Mouse (Mus musculus) stomach, embryonic 15.5 days (tissue): ENCODE measurements around the gene 2310022A10Rik. TPM values are rescaled to one million over a fixed set of nuclear protein-coding genes. Genes with fewer than 3 reads are reported as not detected.

Source experiments
- ATAC-seq: fragments of 200-750 bp; cut with Nextera tagmentation; 2 replicates; pipeline ENCODE4 v1.8.0; 2017; ENCODE audit warnings: low read depth, moderate number of reproducible peaks, moderate TSS enrichment; ENCODE audit not compliant: insufficient read depth, low FRiP score
- H3K27ac ChIP-seq: fragments of 300-500 bp; sonication (generic); 2 replicates; pipeline ENCODE4 v1.5.1; 2015; ENCODE audit warnings: mild to moderate bottlenecking, inconsistent platforms
- H3K27me3 ChIP-seq: fragments of 300-500 bp; sonication (generic); replicated peaks from 2 replicates; pipeline ENCODE4 v1.6.1; 2015; ENCODE audit warnings: inconsistent platforms
- H3K36me3 ChIP-seq: fragments of 300-500 bp; sonication (generic); 2 replicates; pipeline ENCODE4 v1.6.1; 2015; ENCODE audit warnings: inconsistent platforms
- H3K4me1 ChIP-seq: fragments of 300-500 bp; sonication (generic); 2 replicates; pipeline ENCODE4 v1.6.1; 2015; ENCODE audit warnings: inconsistent platforms
- H3K4me2 ChIP-seq: fragments of 300-500 bp; sonication (generic); 2 replicates; pipeline ENCODE4 v1.6.1; 2015; ENCODE audit warnings: mild to moderate bottlenecking, inconsistent platforms
- H3K4me3 ChIP-seq: fragments of 300-500 bp; sonication (generic); replicated peaks from 2 replicates; pipeline ENCODE4 v1.5.1; 2015; ENCODE audit warnings: inconsistent platforms
- H3K9ac ChIP-seq: fragments of 300-500 bp; sonication (generic); 2 replicates; pipeline ENCODE4 v1.6.1; 2015; ENCODE audit warnings: inconsistent platforms
- H3K9me3 ChIP-seq: fragments of 300-500 bp; sonication (generic); 2 replicates; pipeline ENCODE4 v1.6.1; 2016; ENCODE audit warnings: inconsistent platforms
- WGBS: fragments of 180-500 bp; shearing (Covaris S2); methylation state at CpG from one replicate; pipeline ENCODE4 v1.1.7; 2015; 5-methylcytosine and 5-hydroxymethylcytosine counted together
- polyA plus RNA-seq: library from polyadenylated mRNA; unstranded; fragments of >200 nt; fragmentation: Nextera tagmentation; extraction: Ambion mirVana; gene quantifications from 2 replicates; pipeline ENCODE4 v1.2.1, GENCODE M21; 2015

2310022A10Rik gene
- polyA plus RNA-seq, result 21.0 and 23.4 TPM in 2 replicates

GRCm38 (mm10) chr7:27552931-27553513 is at the start of gene 2310022A10Rik, which contains the start of gene Pld3:
2310022A10Rik (plus strand) TSS chr7:27553233.
Pld3 (minus strand) TSS chr7:27553218.
- WGBS, result under 1% methylated on average over 41 of the region's 41 CpGs
- peak; percentile 100 for ATAC-seq
- peaks cover 11% of the 10 kb centered on the region for H3K4me1 ChIP-seq
- H3K27me3 ChIP-seq, result no peaks in the 10 kb centered on the region
- no peaks in the 10 kb centered on the region for H3K9me3 ChIP-seq
- peak within 1 kb of the TSS; percentile 72 for H3K4me3 ChIP-seq
- peaks cover 4% of the 10 kb centered on the region; the same call in 1 of the 2 replicates for H3K36me3 ChIP-seq
- peak within 1 kb of the TSS; percentile 44 for H3K27ac ChIP-seq
- peak within 1 kb of the TSS; percentile 67 for H3K9ac ChIP-seq
- peak within 1 kb of the TSS; percentile 63 for H3K4me2 ChIP-seq

DNA sequence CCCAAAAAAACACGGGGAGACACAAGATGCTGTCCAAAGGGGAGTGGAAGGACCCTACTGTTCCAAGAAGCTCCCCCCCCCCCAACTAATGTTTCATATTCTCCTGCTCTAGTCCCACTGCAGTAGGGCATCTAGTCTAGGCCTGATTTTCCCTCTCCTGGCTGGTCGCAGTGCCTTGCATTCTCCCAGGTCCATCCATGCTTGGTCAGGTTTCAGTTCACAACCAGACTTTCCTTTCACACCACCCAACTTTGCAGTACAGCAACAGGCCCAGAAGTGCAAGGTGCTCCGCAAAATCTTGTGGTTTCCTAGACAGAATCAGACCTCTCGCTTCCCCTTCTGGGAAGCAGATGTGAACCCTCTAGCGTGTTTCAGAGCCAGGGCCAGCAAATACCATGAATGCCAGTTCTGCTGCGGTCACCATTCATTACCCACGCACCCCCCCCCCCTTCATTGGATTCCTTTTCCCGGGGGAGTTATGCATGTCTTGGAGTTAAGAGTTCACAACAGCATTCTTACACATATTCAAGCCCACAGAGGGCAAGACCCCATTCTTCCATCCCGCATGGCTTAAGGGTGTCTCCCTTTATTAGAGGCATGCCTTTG is 46.2 kb upstream of the 2310022A10Rik start:
- Histone ChIP-seq H3K4me2 (peak overlapping the region; percentile 68), H3K4me1 (peaks cover 13% of the 10 kb centered on the region), H3K4me3 (peak overlapping the region; percentile 58), H3K27ac (peak overlapping the region; percentile 100), H3K9ac (no peak overlapping the region), H3K36me3 (no peaks in the 10 kb centered on the region), H3K9me3 (no peaks in the 10 kb centered on the region), H3K27me3 (no peaks in the 10 kb centered on the region)
- no peak for ATAC-seq
- WGBS, result 33% methylated on average over 9 of the region's 9 CpGs

DNA sequence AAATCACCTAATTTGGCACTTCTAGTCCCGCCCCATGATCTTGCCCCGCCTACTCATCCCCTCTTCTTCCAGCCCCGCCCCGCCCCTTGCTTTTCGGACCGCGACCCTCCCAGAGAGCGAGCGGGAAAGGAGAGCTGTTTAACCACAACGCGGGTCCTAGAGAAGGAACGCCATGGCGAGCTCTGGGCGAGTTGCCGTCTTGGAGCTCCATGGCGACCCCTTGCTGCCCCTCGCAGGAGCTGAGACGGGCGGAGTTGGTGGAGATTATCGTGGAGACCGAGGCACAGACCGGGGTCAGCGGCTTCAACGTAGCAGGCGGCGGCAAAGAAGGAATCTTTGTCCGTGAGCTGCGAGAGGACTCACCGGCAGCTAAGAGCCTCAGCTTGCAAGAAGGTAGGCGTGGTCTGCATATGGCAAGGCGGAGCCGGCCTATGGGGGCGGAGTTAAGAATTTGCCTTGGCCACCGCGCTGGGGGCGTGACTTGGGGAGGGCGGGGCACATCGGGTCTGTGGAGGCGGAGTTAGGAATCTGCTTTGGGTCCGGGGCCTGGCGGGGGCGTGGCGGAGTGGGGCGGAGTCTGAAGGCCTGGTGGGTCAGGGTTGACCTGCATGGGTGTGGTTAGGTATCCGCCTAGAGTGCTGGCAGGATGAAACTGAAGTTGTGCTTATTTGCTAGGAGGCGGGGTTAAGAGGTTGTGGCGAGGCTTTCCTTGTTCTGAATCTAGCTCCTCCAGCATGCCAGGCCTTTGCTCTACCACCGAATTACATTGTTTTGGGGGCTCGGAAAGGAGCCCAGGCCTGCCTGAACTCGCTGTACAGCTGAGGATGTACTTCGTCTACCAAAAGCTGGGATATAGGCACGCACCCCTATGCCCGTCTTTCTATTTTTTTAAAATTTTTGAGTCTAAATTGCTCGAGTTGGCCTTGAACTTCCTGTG is 45.1 kb upstream of the 2310022A10Rik start:
- under 1% methylated on average over 51 of the region's 54 CpGs for WGBS
- Histone ChIP-seq H3K4me3 (peak overlapping the region; percentile 58), H3K27me3 (no peaks in the 10 kb centered on the region), H3K9me3 (no peaks in the 10 kb centered on the region), H3K27ac (peak overlapping the region; percentile 100), H3K9ac (peak overlapping the region; percentile 72), H3K36me3 (no peaks in the 10 kb centered on the region), H3K4me1 (peaks cover 13% of the 10 kb centered on the region), H3K4me2 (peak overlapping the region; percentile 68)
- ATAC-seq, result peak; percentile 95

- peak; percentile 57 for ATAC-seq
- WGBS, result 18% methylated on average over 6 of the region's 6 CpGs
- Histone ChIP-seq H3K9me3 (no peaks in the 10 kb centered on the region), H3K4me3 (peak overlapping the region; percentile 58), H3K9ac (no peak overlapping the region), H3K4me2 (peak overlapping the region; percentile 68), H3K4me1 (peaks cover 13% of the 10 kb centered on the region), H3K27me3 (no peaks in the 10 kb centered on the region), H3K36me3 (no peaks in the 10 kb centered on the region), H3K27ac (peak overlapping the region; percentile 100)
Measured at GRCm38 (mm10) chr7:27508648-27509005, 44.4 kb upstream of the 2310022A10Rik start.

DNA sequence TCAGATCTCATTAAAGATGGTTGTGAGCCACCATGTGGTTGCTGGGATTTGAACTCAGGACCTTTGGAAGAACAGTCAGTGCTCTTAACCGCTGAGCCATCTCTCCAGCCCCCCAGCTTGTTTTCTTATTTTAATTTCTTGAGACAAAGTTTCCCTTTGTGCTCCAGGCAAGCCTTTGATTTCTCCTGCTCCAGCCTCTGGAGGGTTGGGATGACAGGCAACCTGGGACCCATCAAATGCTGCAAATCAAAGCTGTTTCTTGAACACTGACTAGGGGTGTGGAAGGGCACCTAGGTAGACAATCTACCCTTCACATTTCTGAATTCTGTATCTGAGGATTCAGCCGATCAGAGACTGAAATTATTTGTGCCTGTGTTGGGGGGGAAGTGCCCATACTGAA is 42.2 kb upstream of the 2310022A10Rik start:
- WGBS, result 89% methylated on average over 2 of the region's 2 CpGs

GRCm38 (mm10) chr7:27514961-27515360 is 38.1 kb upstream of the 2310022A10Rik start:
- no peak for ATAC-seq
- no peak overlapping the region for H3K27ac ChIP-seq

More for the DNA sequence above, 42.2 kb upstream of the 2310022A10Rik start:
- Histone ChIP-seq H3K4me1 (peaks cover 13% of the 10 kb centered on the region), H3K27ac (no peak overlapping the region), H3K9me3 (no peaks in the 10 kb centered on the region), H3K36me3 (no peaks in the 10 kb centered on the region), H3K9ac (no peak overlapping the region), H3K27me3 (no peaks in the 10 kb centered on the region), H3K4me3 (no peak overlapping the region), H3K4me2 (no peak overlapping the region)
- ATAC-seq, result no peak

DNA sequence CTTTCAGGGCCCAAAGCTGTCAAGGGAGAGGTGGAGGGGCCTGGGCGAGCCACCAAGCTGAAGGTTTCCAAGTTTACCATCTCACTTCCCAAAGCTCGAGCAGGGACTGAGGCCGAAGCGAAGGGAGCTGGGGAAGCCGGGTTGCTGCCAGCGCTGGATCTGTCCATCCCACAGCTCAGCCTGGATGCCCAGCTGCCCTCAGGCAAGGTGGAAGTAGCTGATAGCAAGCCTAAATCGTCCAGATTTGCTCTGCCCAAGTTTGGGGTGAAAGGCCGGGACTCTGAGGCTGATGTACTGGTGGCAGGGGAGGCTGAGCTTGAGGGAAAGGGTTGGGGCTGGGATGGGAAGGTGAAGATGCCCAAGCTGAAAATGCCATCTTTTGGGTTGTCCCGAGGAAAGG is 34.7 kb upstream of the 2310022A10Rik start:
- Histone ChIP-seq H3K27ac (no peak overlapping the region), H3K9ac (no peak overlapping the region), H3K4me2 (no peak overlapping the region), H3K4me3 (no peak overlapping the region), H3K9me3 (no peaks in the 10 kb centered on the region), H3K27me3 (no peaks in the 10 kb centered on the region), H3K4me1 (no peaks in the 10 kb centered on the region), H3K36me3 (no peaks in the 10 kb centered on the region)
- no peak for ATAC-seq
- WGBS, result 84% methylated on average over 9 of the region's 9 CpGs

More at GRCm38 (mm10) chr7:27514961-27515360, 38.1 kb upstream of the 2310022A10Rik start:
- H3K36me3 ChIP-seq, result no peaks in the 10 kb centered on the region
- H3K4me3 ChIP-seq, result no peak overlapping the region
- H3K9ac ChIP-seq, result no peak overlapping the region
- H3K4me2 ChIP-seq, result no peak overlapping the region
- no peaks in the 10 kb centered on the region for H3K9me3 ChIP-seq
- H3K27me3 ChIP-seq, result no peaks in the 10 kb centered on the region
- 68% methylated on average over 9 of the region's 9 CpGs for WGBS
- H3K4me1 ChIP-seq, result no peaks in the 10 kb centered on the region

DNA sequence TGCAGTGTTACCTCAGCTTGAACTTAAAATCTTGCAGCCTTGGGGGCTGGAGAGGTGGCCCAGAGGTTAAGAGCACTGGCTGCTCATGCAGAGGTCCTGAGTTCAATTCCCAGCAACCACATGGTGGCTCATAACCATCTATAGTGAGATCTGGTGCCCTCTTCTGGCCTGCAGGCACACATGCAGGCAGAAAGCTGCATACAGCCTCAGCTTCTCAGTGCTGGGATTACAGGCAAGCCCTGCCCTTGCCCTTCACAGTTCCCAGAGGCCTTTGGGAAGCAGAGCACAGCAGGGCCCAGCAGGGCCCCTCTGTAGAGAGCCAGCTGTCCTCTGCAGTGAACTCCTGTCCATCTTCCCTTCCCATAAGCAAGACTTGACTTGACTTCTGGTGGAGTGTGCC is 32.9 kb upstream of the 2310022A10Rik start:
- H3K4me2 ChIP-seq, result no peak overlapping the region
- no peaks in the 10 kb centered on the region for H3K9me3 ChIP-seq
- H3K4me1 ChIP-seq, result no peaks in the 10 kb centered on the region
- no peak overlapping the region for H3K9ac ChIP-seq
- H3K36me3 ChIP-seq, result no peaks in the 10 kb centered on the region
- no peaks in the 10 kb centered on the region for H3K27me3 ChIP-seq
- no peak overlapping the region for H3K4me3 ChIP-seq
- H3K27ac ChIP-seq, result no peak overlapping the region
- ATAC-seq, result no peak

DNA sequence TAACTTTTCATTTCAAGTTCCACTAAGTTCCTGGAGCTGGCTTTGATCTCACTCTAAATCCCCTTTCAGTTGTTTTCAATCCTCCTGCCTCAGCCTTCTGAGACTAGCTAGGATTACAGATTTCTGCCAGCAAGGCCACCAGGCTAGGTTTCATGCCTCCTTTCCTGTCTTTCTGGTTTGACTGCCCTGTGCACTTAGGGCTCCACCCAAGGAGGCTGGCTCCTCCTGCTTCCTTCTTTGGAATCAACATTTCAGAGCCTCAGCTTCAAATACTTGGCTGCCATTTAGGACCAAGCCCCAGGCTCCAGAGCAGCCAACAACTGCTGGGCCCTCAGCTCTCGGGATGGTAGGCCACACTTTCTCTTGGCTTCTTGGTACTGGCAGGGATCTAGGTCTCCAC is 32.4 kb upstream of the 2310022A10Rik start:
- no peak for ATAC-seq
- Histone ChIP-seq H3K27me3 (no peaks in the 10 kb centered on the region), H3K9ac (no peak overlapping the region), H3K4me3 (no peak overlapping the region), H3K4me2 (no peak overlapping the region), H3K9me3 (no peaks in the 10 kb centered on the region), H3K4me1 (no peaks in the 10 kb centered on the region), H3K36me3 (no peaks in the 10 kb centered on the region), H3K27ac (no peak overlapping the region)
- WGBS, result 65% methylated on average over 1 of the region's 1 CpGs

DNA sequence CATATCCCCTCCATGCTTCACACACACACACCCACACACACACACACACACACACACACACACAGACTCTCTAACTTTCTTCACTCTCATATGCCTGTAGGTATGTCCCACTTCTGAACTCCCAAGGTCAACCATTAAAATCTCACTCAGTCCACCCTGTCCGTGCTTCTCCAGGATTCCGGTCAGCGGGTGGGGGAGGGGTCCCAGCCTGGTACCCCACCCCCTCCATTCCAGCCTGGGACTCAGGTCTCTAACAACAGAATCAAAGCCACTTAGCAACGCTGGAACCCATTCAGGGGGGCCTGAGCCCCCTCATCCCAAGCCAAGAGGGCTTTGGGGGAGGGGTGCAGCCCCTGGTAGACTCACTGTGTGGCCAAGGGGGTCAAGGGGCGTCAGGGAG is 30.1 kb upstream of the 2310022A10Rik start, which contains the start of gene Hipk4:
Gene Hipk4, plus strand, starts transcription at position 301 of the 400 bp plus-strand sequence.
- Histone ChIP-seq H3K9ac (no peak within 1 kb of the TSS), H3K27ac (no peak within 1 kb of the TSS), H3K4me2 (no peak within 1 kb of the TSS), H3K9me3 (no peaks in the 10 kb centered on the region), H3K27me3 (no peaks in the 10 kb centered on the region), H3K4me3 (no peak within 1 kb of the TSS), H3K36me3 (no peaks in the 10 kb centered on the region), H3K4me1 (no peaks in the 10 kb centered on the region)
- WGBS, result 51% methylated on average over 5 of the region's 5 CpGs
- no peak for ATAC-seq

DNA sequence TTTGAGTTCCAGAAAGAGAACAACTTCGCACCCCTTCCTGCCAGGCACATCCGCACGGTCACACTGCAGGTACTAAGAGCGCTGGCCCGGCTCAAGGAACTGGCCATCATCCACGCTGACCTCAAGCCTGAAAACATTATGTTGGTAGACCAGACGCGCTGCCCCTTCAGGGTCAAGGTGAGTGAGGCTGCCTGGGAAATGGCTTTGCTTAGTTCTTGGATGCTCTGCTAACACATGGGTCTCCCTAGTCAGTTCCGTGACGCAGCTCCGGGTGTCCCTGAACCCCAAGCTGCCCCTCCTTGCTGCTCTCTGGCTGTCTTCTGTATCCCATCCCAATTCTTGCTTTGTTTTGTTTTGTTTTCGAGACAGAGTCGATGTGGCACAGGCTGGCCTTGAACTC is 29.2 kb upstream of the 2310022A10Rik start:
- Histone ChIP-seq H3K4me1 (no peaks in the 10 kb centered on the region), H3K4me3 (no peak overlapping the region), H3K27ac (no peak overlapping the region), H3K4me2 (no peak overlapping the region), H3K36me3 (no peaks in the 10 kb centered on the region), H3K27me3 (no peaks in the 10 kb centered on the region), H3K9me3 (no peaks in the 10 kb centered on the region), H3K9ac (no peak overlapping the region)
- no peak for ATAC-seq
- 92% methylated on average over 13 of the region's 13 CpGs for WGBS
